Mouse (Mus musculus): ENCODE data around the gene Ttyh1. TPM values are rescaled to one million over a fixed set of nuclear protein-coding genes. Genes with fewer than 3 reads are reported as not detected.

Gene Ttyh1
- polyA plus RNA-seq, 2 experiments, result 0.11 to 0.24 TPM

GRCm38 (mm10) chr7:4136771-4137531, 17.7 kb downstream of the Ttyh1 start, which contains the start of gene Leng8:
Gene Leng8, plus strand, starts transcription at chr7:4137039.
- Histone ChIP-seq H3K4me2 (ENCODE audit: low read depth) (peak within 1 kb of the TSS; percentile 95), H3K36me3 (replicated peaks; ENCODE audit: control insufficient read depth, insufficient read depth, low read depth) (peaks cover 38% of the 10 kb centered on the region), H3K9ac (replicated peaks) (peak within 1 kb of the TSS; percentile 97), H3K9me3 (ENCODE audit: control insufficient read depth, low read length) (no peaks in the 10 kb centered on the region), H3K4me3 (ENCODE audit: insufficient read depth in 1 of 2, low read depth in 2 of 2, low read length in 2 of 2) (peak within 1 kb of the TSS; percentile 80 to 85), H3K27ac (peak within 1 kb of the TSS; percentile 87), H3K27me3 (ENCODE audit: control insufficient read depth, insufficient read depth, low read length) (no peaks in the 10 kb centered on the region), H3K4me1 (replicated peaks; ENCODE audit: control insufficient read depth in 2 of 2, insufficient read depth in 2 of 2, low read length in 1 of 2) (peaks cover 6 to 8% of the 10 kb centered on the region in 2 experiments; a peak in 3 of 4 replicates)
- WGBS (ENCODE audit: insufficient replicate concordance), result under 1% methylated on average over 76 of the region's 78 CpGs
- ATAC-seq (ENCODE audit: insufficient read depth) (peak; percentile 97), DNase-seq (ENCODE audit: low read depth in 3 of 3, low spot score in 3 of 3) (peak; percentile 97 to 98 (median 97))
- peak; percentile 54; the same call in 1 of the 2 replicates for TF ChIP-seq EP300 (IDR thresholded peaks at IDR 0.05; ENCODE audit: low read depth)
- TF ChIP-seq CTCF (IDR thresholded peaks at IDR 0.05; ENCODE audit: low read depth), result no peak; the same call in 1 of the 2 replicates

- Histone ChIP-seq H3K9me3 (ENCODE audit: control insufficient read depth, low read length) (no peaks in the 10 kb centered on the region), H3K36me3 (replicated peaks; ENCODE audit: control insufficient read depth, insufficient read depth, low read depth) (peaks cover 46% of the 10 kb centered on the region), H3K27ac (no peak overlapping the region), H3K9ac (replicated peaks) (peak overlapping the region; percentile 97), H3K27me3 (ENCODE audit: control insufficient read depth, insufficient read depth, low read length) (no peaks in the 10 kb centered on the region), H3K4me2 (ENCODE audit: low read depth) (peak overlapping the region; percentile 95), H3K4me3 (ENCODE audit: insufficient read depth in 1 of 2, low read depth in 2 of 2, low read length in 2 of 2) (peak overlapping the region; percentile 78 to 85), H3K4me1 (replicated peaks; ENCODE audit: control insufficient read depth in 2 of 2, insufficient read depth in 2 of 2, low read length in 1 of 2) (peaks cover 6 to 8% of the 10 kb centered on the region in 2 experiments; a peak in 3 of 4 replicates)
- 43% methylated on average over 3 of the region's 3 CpGs for WGBS (ENCODE audit: insufficient replicate concordance)
- ATAC-seq (ENCODE audit: insufficient read depth) (no peak), DNase-seq (ENCODE audit: low read depth in 3 of 3, low spot score in 3 of 3) (no peak)
- no peak for TF ChIP-seq CTCF (IDR thresholded peaks at IDR 0.05; ENCODE audit: low read depth)
- no peak for TF ChIP-seq EP300 (IDR thresholded peaks at IDR 0.05; ENCODE audit: low read depth)
Measured at GRCm38 (mm10) chr7:4137746-4138145, 18.5 kb downstream of the Ttyh1 start.

- ATAC-seq (ENCODE audit: insufficient read depth) (no peak), DNase-seq (ENCODE audit: low read depth in 3 of 3, low spot score in 3 of 3) (no peak)
- WGBS (ENCODE audit: insufficient replicate concordance), result 88% methylated on average over 2 of the region's 2 CpGs
- H3K36me3 ChIP-seq (replicated peaks; ENCODE audit: control insufficient read depth, insufficient read depth, low read depth), result peaks cover 50% of the 10 kb centered on the region
- no peaks in the 10 kb centered on the region for H3K27me3 ChIP-seq (ENCODE audit: control insufficient read depth, insufficient read depth, low read length)
- H3K27ac ChIP-seq, result no peak overlapping the region
- H3K4me2 ChIP-seq (ENCODE audit: low read depth), result peak overlapping the region; percentile 95
- H3K9ac ChIP-seq (replicated peaks), result peak overlapping the region; percentile 97; the same call in 1 of the 2 replicates
- no peak for TF ChIP-seq EP300 (IDR thresholded peaks at IDR 0.05; ENCODE audit: low read depth)
- no peak for TF ChIP-seq CTCF (IDR thresholded peaks at IDR 0.05; ENCODE audit: low read depth)
- peak overlapping the region; percentile 78 to 85; a peak in 3 of 4 replicates for H3K4me3 ChIP-seq (ENCODE audit: insufficient read depth in 1 of 2, low read depth in 2 of 2, low read length in 2 of 2)
- H3K4me1 ChIP-seq (replicated peaks; ENCODE audit: control insufficient read depth in 2 of 2, insufficient read depth in 2 of 2, low read length in 1 of 2), result peaks cover 6 to 8% of the 10 kb centered on the region in 2 experiments; a peak in 3 of 4 replicates
- H3K9me3 ChIP-seq (ENCODE audit: control insufficient read depth, low read length), result no peaks in the 10 kb centered on the region
Measured at GRCm38 (mm10) chr7:4138181-4138580, 19.0 kb downstream of the Ttyh1 start.

GRCm38 (mm10) chr7:4138671-4139070, 19.5 kb downstream of the Ttyh1 start:
- TF ChIP-seq EP300 (IDR thresholded peaks at IDR 0.05; ENCODE audit: low read depth), result no peak
- no peak for TF ChIP-seq CTCF (IDR thresholded peaks at IDR 0.05; ENCODE audit: low read depth)
- Histone ChIP-seq H3K27me3 (ENCODE audit: control insufficient read depth, insufficient read depth, low read length) (no peaks in the 10 kb centered on the region), H3K27ac (no peak overlapping the region), H3K9me3 (ENCODE audit: control insufficient read depth, low read length) (no peaks in the 10 kb centered on the region), H3K9ac (replicated peaks) (no peak overlapping the region), H3K36me3 (replicated peaks; ENCODE audit: control insufficient read depth, insufficient read depth, low read depth) (peaks cover 55% of the 10 kb centered on the region), H3K4me2 (ENCODE audit: low read depth) (no peak overlapping the region; the same call in 1 of the 2 replicates), H3K4me3 (ENCODE audit: insufficient read depth in 1 of 2, low read depth in 2 of 2, low read length in 2 of 2) (no peak overlapping the region), H3K4me1 (replicated peaks; ENCODE audit: control insufficient read depth in 2 of 2, insufficient read depth in 2 of 2, low read length in 1 of 2) (peaks cover 6 to 8% of the 10 kb centered on the region in 2 experiments; a peak in 3 of 4 replicates)
- DNase-seq (ENCODE audit: low read depth in 3 of 3, low spot score in 3 of 3) (no peak), ATAC-seq (ENCODE audit: insufficient read depth) (no peak)
- WGBS (ENCODE audit: insufficient replicate concordance), result 85% methylated on average over 7 of the region's 7 CpGs

- ATAC-seq (ENCODE audit: insufficient read depth), result no peak
Measured at GRCm38 (mm10) chr7:4139391-4139790, 20.2 kb downstream of the Ttyh1 start.

More at GRCm38 (mm10) chr7:4139391-4139790, 20.2 kb downstream of the Ttyh1 start:
- Histone ChIP-seq H3K9me3 (ENCODE audit: control insufficient read depth, low read length) (no peaks in the 10 kb centered on the region), H3K4me2 (ENCODE audit: low read depth) (no peak overlapping the region), H3K27me3 (ENCODE audit: control insufficient read depth, insufficient read depth, low read length) (no peaks in the 10 kb centered on the region), H3K36me3 (replicated peaks; ENCODE audit: control insufficient read depth, insufficient read depth, low read depth) (peaks cover 63% of the 10 kb centered on the region), H3K4me1 (replicated peaks; ENCODE audit: control insufficient read depth in 2 of 2, insufficient read depth in 2 of 2, low read length in 1 of 2) (peaks cover 6 to 8% of the 10 kb centered on the region in 2 experiments; a peak in 3 of 4 replicates), H3K27ac (no peak overlapping the region), H3K9ac (replicated peaks) (no peak overlapping the region), H3K4me3 (ENCODE audit: insufficient read depth in 1 of 2, low read depth in 2 of 2, low read length in 2 of 2) (no peak overlapping the region)
- DNase-seq (ENCODE audit: low read depth in 3 of 3, low spot score in 3 of 3), result no peak
- WGBS (ENCODE audit: insufficient replicate concordance), result 84% methylated on average over 5 of the region's 5 CpGs
- TF ChIP-seq EP300 (IDR thresholded peaks at IDR 0.05; ENCODE audit: low read depth), result no peak
- TF ChIP-seq CTCF (IDR thresholded peaks at IDR 0.05; ENCODE audit: low read depth), result no peak

All from liver, embryonic 14.5 days (tissue).